Mouse (Mus musculus): Measurements from ENCODE around the gene Tirap.

The Tirap gene

DNA sequence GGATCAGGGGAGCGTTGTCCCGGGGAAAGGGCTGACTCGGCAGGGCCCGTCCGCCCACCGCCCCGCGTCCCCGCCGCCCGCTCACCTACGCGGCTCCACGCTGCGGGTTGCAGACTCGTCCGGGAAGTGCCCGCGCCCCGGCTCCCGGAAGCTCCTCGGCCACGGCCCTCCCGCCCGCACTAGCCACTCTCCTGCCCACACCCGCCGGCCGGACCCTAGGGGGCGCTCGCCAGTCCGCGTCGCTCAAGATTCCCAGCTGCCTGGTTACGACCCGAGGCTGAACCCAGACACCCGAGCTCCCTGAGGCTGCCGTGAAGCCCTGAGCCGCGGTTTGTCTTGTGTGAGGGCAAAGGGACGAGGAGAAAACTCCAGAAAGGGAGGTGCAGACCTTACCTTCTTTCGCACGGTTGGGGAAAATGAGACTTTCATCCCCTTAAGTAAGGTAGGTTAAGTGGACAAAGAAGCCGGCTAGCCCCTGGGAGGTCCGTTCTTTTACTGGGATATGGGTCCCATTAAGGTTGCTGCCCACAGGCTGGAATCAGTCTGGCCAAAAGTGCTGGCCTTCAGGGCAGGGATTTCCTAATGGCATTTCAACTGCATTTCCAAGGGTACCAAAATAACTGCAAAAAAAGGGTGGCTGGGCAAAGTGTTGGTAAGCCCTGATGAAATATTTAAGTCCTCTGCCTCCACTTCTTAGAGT is at the start of gene Tirap, which contains the start of gene Srpr:
Gene Tirap, minus strand, starts transcription at position 520 of the 700 bp plus-strand sequence.
Gene Srpr, plus strand, starts transcription at position 404 of the 700 bp plus-strand sequence.
- peak; percentile 97 for DNase-seq

GRCm38 (mm10) chr9:35249476-35249875 is 49.4 kb upstream of the Tirap start:
- DNase-seq, result no peak

GRCm38 (mm10) chr9:35247405-35247804 is 47.3 kb upstream of the Tirap start:
- DNase-seq, result no peak

GRCm38 (mm10) chr9:35239734-35240133 is 39.6 kb upstream of the Tirap start:
- DNase-seq, result peak in 1 of 2 experiments; percentile 6

GRCm38 (mm10) chr9:35238915-35239571 is 39.0 kb upstream of the Tirap start:
- DNase-seq, result no peak

DNA sequence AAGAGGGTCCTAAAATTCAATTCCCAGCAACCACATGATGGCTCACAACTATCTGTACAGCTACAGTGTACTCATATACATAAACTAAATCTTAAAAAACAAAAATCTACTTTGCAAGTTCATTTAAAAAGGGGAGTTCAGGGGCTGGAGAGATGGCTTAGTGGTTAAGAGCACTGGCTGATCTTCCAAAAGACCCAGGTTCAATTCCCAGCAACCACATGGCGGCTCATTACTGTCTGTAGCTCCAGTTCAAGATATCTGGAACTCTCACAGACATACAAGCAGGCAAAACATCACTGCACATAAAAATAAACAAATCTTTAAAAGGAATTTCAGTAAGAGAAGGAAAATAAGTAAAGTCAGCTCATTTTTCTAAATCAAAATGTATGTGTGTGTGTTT is 38.3 kb upstream of the Tirap start:
- no peak for DNase-seq

DNA sequence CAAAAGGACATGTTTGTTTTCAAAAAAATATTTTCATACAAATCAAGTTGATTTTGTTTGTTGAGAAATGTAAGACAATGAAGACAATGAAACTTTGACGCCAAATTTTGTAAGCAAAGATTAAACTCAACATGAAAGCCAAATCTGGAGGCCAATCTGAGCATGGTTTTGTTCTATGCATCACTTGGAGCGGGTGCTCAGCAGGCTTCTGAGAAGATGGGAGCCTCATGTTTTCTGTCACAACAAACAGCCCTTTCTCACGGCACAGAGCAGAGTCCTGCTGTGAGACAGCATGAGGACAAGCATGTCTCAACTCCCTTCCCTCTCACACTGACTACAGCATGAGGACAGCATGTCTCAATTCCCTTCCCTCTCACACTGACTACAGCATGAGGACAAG is 35.9 kb upstream of the Tirap start:
- no peak for DNase-seq

DNA sequence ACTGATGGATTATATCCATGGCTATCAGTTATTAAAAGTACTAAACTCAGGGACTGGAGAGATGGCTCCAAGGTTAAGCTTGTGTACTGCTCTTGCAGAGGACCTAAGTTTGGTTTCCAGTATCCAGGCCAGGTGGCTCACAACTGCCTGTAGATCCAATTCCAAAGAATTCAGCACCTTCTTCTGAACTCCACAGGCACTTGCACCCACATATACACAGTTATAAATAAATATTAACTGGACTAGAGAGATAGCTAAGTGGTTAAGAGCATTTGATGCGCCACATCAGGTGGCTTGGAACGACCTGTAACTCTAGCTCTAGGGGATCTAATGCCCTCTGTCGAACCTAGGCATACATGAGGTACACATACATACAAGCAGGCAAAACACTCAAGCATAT is 28.6 kb upstream of the Tirap start:
- no peak for DNase-seq

DNA sequence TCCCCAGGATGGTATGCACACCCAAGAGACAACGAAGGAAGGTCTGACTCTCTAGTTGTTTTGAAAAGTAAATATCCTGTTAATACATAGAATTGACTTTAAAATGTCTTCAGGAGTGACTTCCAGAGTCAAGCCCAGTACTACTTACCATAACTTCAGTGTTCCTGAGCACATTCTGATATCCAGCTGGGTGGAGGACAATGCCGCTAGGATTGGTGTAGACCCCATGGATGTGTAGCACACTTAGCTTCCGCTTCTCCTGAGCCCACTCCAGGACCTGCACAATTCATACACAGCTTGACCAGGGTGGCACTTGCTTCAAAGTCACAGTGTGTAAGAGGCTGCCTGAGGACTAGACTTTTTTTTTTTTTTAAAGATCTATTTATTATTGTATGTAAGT is 23.4 kb upstream of the Tirap start:
- DNase-seq, result no peak

DNA sequence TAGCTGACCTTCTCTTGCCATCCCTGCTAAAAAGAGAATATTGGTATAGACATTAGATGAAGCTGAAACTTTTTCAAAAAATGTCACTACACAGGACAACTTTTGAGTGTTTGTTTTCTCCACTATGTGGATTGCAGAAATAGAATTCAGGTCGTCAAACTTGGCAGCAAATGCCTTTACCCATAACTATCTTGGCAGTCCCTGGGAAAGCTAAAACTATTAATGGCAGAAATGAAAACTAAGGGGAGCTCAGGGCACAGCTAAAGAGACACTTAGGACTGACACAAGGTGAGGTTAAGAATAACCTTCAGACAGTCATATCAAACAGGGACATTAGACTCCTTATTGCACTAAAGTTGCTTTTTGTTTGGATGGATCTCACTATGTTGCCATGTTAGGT is 17.9 kb upstream of the Tirap start:
- DNase-seq, result no peak

DNA sequence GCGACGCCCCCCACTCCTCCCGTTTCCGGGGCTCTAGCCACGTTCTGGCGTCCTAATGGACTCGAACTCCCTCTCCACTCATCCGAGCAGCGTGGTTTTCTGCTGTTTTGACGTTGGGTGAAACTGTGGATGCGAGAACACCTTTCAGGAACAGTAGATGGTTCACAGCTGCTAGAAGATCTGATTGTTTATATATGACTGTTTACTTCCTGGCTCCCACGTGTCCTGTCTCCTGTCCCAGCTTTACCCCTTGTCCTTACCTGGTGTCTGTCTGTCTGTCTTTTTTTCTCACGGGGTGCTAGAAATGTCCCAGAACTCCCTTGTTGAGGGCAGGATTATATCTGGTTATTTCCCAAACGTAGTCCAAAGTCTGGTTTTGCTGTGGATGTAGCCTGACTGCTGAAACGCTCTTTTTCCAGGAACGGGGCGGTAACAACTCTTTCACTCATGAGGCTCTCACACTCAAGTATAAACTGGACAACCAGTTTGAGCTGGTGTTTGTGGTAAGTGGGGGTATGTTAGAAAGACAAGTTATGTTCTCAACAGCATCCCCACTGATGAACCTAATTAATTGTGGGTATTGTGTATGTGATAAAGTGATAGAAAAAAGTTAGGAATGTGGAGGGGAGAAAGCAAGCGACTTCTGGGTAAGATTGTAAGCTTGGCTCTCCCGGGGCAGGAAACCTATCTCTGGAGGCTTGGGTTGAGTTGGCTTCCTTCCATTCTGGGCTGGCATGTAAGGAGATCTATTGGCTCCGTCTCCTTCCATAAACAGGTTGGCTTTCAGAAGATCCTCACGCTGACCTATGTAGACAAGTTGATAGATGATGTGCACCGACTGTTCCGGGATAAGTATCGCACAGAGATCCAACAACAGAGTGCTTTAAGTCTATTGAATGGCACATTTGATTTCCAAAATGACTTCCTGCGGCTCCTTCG is 11.8 kb upstream of the Tirap start:
- DNase-seq, result peak; percentile 20 to 26

- peak; percentile 99 to 100 for DNase-seq
These were observed 10.7 kb upstream of the Tirap start, which contains the start of gene Foxred1 for GRCm38 (mm10) chr9:35210542-35211474. Foxred1 (minus strand) TSS chr9:35211055.

DNA sequence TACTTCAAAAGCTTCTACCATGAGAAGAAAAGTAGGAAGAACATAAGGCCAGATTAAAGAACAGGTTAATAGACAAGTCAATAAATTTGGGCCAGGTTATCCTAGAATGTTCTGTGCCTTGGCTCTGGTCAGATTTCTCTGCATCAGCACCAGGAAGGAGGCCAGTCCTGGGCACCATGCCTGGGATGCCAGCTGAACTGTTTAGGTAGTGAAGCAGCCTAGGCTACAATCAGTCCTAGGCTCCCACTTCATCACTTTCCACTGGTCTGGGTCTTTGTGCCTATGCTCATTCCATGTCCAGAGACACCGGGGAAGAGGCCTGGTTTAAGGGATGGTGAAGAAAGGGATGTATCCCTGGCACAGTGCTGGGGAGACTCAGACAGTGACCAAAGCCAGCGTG is 4.3 kb upstream of the Tirap start:
- DNase-seq, result peak in 1 of 2 experiments; percentile 18

- DNase-seq, result no peak
These were observed 3.4 kb upstream of the Tirap start for GRCm38 (mm10) chr9:35203536-35203935.

DNA sequence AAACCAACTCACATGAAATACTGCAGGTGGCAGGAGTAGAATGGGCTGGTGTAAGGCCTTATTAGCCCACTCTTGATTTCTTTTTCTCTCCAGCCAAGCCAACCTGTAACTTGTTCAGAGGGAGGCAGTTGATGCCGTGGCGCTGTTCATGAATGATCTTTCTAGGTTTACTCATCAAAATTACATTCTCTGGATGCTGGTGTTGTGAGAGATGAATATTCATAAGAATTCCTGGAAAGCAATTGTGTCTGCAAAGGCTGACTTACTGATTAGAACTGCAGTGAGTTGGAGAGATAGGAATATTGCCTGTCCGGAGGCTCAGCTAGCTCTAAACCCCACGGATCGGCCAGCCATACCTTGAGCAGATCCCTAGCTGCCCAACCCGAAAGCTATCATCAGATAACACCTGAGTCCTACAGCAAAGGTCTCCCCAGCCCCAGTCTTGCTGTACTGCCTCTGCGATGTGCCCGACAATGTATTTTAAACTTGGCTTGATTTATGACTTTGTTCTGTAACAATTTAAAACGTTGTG is 504 bp upstream of the Tirap start:
- no peak for DNase-seq

DNA sequence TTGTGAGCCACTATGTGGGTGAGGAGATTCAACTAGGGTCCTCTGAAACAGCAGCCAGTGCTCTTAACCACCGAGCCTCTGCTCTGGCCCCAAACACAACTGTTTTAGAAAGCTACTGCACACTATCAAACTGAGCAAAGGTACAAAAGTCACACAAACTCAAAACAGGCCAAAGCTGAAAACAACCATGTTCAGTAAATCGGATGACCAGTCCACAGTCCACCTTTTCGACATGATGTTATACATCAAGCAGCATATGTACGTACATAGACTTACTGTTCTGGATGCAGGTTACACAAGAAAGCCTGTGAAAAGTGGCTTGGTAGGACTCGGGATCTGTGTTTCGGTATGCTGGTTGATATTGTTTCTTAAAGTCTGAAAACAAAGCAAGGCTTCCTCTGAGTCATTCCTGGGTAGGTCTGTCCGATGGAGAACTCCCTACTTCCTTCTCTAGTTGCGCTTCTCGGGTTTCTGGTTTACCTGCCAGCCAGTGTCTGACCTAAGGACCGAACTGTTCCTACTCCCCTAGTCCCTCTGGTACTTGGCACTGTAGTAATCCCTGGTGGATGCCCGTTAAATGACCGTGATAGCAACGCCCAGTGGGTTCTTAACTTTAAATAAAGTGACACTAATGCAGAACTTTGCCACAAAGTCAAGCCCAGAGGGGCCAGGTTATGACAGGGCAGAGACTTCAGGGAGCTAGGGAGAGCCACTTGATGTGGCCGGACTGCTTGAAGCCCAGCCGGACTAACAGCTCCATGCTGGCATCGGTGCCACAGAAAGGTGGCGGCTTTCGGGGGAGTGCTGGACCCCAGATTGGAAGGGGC is 933 bp downstream of the Tirap start:
- DNase-seq, result no peak

GRCm38 (mm10) chr9:35198351-35198750 is 1.7 kb downstream of the Tirap start:
- no peak for DNase-seq

DNA sequence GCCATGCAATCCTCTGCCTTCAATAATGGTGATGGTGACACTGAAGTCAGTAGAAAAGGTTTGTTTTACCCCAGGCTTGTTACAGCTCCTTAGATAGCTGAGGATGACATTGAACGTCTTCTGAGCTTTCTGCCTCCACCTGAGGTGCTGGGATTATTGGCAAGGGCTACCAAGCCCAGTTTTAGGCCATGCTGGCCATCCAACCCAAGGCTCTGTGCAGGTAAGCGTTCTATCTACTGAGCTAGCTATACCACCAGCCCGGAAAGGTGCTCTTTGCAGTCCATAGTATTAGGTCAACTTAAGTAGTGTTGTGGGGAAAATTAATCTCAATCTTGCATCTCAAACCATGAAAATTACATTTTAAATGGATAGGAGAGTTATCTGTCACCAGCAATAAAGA is 2.5 kb downstream of the Tirap start:
- DNase-seq, result no peak

- no peak for DNase-seq
These were observed 6.0 kb downstream of the Tirap start for GRCm38 (mm10) chr9:35194048-35194447.

GRCm38 (mm10) chr9:35192983-35193542 is 7.0 kb downstream of the Tirap start:
- no peak for DNase-seq

- peak; percentile 83 to 84 for DNase-seq
These were observed 11.4 kb downstream of the Tirap start for GRCm38 (mm10) chr9:35188700-35189099.
